Mouse (Mus musculus) midbrain, embryonic 15.5 days (tissue): Measurements from ENCODE around the gene Neu1. TPM values are rescaled to one million over a fixed set of nuclear protein-coding genes. Genes with fewer than 3 reads are reported as not detected.
"Not testable (repeated sequence)": the region's sequence is repeated elsewhere in the genome, so short reads cannot be mapped to it uniquely, and the experiment has no call there.

Experiments
- ATAC-seq: fragments of 200-750 bp; cut with Nextera tagmentation; replicated peaks from 2 replicates; pipeline ENCODE4 v1.8.0; 2017; ENCODE audit warnings: moderate TSS enrichment
- H3K27ac ChIP-seq: fragments of 300-500 bp; sonication (generic); 2 replicates; pipeline ENCODE4 v1.5.1; 2015; ENCODE audit warnings: mild to moderate bottlenecking, inconsistent platforms
- H3K27me3 ChIP-seq: fragments of 300-500 bp; sonication (generic); replicated peaks from 2 replicates; pipeline ENCODE4 v1.6.1; 2015; ENCODE audit warnings: inconsistent platforms
- H3K36me3 ChIP-seq: fragments of 300-500 bp; sonication (generic); replicated peaks from 2 replicates; pipeline ENCODE4 v1.6.1; 2015; ENCODE audit warnings: inconsistent platforms
- H3K4me1 ChIP-seq: fragments of 300-500 bp; sonication (generic); 2 replicates; pipeline ENCODE4 v1.6.1; 2015; ENCODE audit warnings: inconsistent platforms
- H3K4me2 ChIP-seq: fragments of 300-500 bp; sonication (generic); 2 replicates; pipeline ENCODE4 v1.6.1; 2015; ENCODE audit warnings: inconsistent platforms, mild to moderate bottlenecking, moderate library complexity
- H3K4me3 ChIP-seq: fragments of 300-500 bp; sonication (generic); 2 replicates; pipeline ENCODE4 v1.5.1; 2015; ENCODE audit warnings: mild to moderate bottlenecking, inconsistent platforms
- H3K9ac ChIP-seq: fragments of 300-500 bp; sonication (generic); 2 replicates; pipeline ENCODE4 v1.6.1; 2015; ENCODE audit warnings: mild to moderate bottlenecking, inconsistent platforms
- H3K9me3 ChIP-seq: fragments of 300-500 bp; sonication (generic); 2 replicates; pipeline ENCODE4 v1.6.1; 2016; ENCODE audit warnings: inconsistent platforms
- WGBS: fragments of 180-500 bp; shearing (Covaris S2); methylation state at CpG from one replicate; pipeline ENCODE4 v1.1.7; 2015; ENCODE audit warnings: mixed read lengths; 5-methylcytosine and 5-hydroxymethylcytosine counted together
- polyA plus RNA-seq: library from polyadenylated mRNA; unstranded; fragments of >200 nt; fragmentation: Nextera tagmentation; extraction: Ambion mirVana; gene quantifications from 2 replicates; pipeline ENCODE4 v1.2.1, GENCODE M21; 2015

The Neu1 gene
- polyA plus RNA-seq, 1 experiment from 2014 or later, result 36.1 TPM

DNA sequence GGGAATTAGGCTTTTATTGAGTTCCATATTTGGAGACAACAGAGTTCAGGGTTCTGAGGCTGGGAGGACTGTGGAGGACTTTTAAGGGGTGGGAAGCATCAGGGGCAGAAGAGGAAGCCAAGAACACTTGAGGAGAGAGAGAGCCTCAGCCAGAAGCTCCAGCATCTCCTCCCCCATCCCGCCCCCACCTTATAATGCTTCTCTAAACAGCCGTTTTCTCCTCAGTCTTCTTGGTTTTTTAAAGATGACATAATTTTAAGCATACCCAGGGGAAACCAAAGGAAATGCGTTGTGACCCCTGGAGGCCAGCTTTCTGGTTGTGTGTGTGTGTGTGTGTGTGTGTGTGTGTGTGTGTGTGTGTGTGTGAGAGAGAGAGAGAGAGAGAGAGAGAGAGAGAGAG lies 31.1 kb downstream of the Neu1 start:
- no peak overlapping the region for H3K9ac ChIP-seq
- no peak overlapping the region for H3K4me2 ChIP-seq
- H3K27me3 ChIP-seq, result 0 out of 2 replicates have a peak, but pooled peaks cover 14% of the 10 kb centered on the region
- no peaks in the 10 kb centered on the region for H3K36me3 ChIP-seq
- ATAC-seq, result no peak
- no peaks in the 10 kb centered on the region for H3K9me3 ChIP-seq
- WGBS, result 38% methylated on average over 3 of the region's 3 CpGs
- no peak overlapping the region for H3K27ac ChIP-seq
- H3K4me1 ChIP-seq, result peaks cover 8% of the 10 kb centered on the region
- no peak overlapping the region for H3K4me3 ChIP-seq

DNA sequence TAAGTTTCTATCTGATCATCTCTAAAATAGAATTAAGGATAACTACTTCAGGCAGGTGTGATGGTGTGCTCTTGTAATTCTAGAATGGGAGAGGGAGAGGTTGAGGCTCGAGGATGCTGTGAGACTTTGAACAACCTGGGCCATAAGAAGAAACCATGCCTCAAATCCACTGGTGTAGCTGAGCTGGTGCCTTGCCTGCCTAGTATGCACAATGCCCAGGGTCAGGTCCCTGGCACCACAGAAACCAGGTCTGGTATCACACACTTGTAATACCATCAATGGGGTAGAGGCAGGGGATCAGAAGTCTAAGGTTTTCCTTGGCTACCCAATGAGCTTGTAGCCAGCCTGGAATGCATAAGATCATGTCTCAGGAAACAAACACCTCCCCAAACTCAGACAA lies 31.8 kb downstream of the Neu1 start:
- Histone ChIP-seq H3K27ac (no peak overlapping the region), H3K9ac (no peak overlapping the region), H3K4me1 (peaks cover 8% of the 10 kb centered on the region), H3K4me3 (no peak overlapping the region), H3K36me3 (no peaks in the 10 kb centered on the region), H3K9me3 (no peaks in the 10 kb centered on the region), H3K4me2 (no peak overlapping the region), H3K27me3 (peaks cover 21% of the 10 kb centered on the region)
- WGBS, result 66% methylated on average over 1 of the region's 1 CpGs
- no peak for ATAC-seq

- WGBS, result 19% methylated on average over 1 of the region's 1 CpGs
- Histone ChIP-seq H3K4me2 (no peak overlapping the region), H3K27ac (no peak overlapping the region), H3K4me3 (no peak overlapping the region), H3K4me1 (peaks cover 4% of the 10 kb centered on the region), H3K9ac (no peak overlapping the region), H3K36me3 (no peaks in the 10 kb centered on the region), H3K9me3 (no peaks in the 10 kb centered on the region), H3K27me3 (peaks cover 35% of the 10 kb centered on the region)
- no peak for ATAC-seq
Measured at GRCm38 (mm10) chr17:34964640-34965049, 33.6 kb downstream of the Neu1 start.

GRCm38 (mm10) chr17:34965627-34966026 lies 34.6 kb downstream of the Neu1 start:
- Histone ChIP-seq H3K27ac (no peak overlapping the region), H3K27me3 (peaks cover 32% of the 10 kb centered on the region), H3K4me2 (no peak overlapping the region), H3K9ac (no peak overlapping the region), H3K4me1 (no peaks in the 10 kb centered on the region), H3K9me3 (no peaks in the 10 kb centered on the region), H3K36me3 (no peaks in the 10 kb centered on the region), H3K4me3 (no peak overlapping the region)
- no peak for ATAC-seq
- WGBS, result 85% methylated on average over 5 of the region's 5 CpGs

- H3K9ac ChIP-seq, H3K4me1 ChIP-seq, ATAC-seq, H3K4me3 ChIP-seq, H3K4me2 ChIP-seq, H3K27ac ChIP-seq, H3K36me3 ChIP-seq, H3K9me3 ChIP-seq: not testable (repeated sequence)
- H3K27me3 ChIP-seq, result peaks cover 27% of the 10 kb centered on the region
- 63% methylated on average over 8 of the region's 11 CpGs for WGBS
Measured at GRCm38 (mm10) chr17:34969822-34970221, 38.8 kb downstream of the Neu1 start, which contains the start of gene Gm20481. Gene Gm20481 (plus strand): TSS chr17:34969912.

DNA sequence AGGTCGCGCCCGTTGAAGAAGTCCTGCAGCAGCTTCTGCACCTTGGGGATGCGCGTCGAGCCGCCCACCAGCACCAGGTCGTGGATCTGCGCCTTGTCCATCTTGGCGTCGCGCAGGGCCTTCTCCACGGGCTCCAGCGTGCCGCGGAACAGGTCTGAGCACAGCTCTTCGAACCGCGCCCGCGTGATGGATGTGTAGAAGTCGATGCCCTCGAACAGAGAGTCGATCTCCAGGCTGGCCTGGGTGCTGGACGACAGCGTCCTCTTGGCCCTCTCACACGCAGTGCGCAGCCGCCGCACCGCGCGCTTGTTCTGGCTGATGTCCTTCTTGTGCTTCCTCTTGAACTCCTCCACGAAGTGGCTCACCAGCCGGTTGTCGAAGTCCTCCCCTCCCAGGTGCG lies 39.8 kb downstream of the Neu1 start:
- not testable (repeated sequence) for H3K9ac ChIP-seq, H3K4me1 ChIP-seq, H3K9me3 ChIP-seq, H3K4me2 ChIP-seq, H3K27ac ChIP-seq, H3K36me3 ChIP-seq, ATAC-seq, H3K4me3 ChIP-seq
- H3K27me3 ChIP-seq, result peaks cover 27% of the 10 kb centered on the region
- WGBS, result 36% methylated on average over 21 of the region's 37 CpGs

DNA sequence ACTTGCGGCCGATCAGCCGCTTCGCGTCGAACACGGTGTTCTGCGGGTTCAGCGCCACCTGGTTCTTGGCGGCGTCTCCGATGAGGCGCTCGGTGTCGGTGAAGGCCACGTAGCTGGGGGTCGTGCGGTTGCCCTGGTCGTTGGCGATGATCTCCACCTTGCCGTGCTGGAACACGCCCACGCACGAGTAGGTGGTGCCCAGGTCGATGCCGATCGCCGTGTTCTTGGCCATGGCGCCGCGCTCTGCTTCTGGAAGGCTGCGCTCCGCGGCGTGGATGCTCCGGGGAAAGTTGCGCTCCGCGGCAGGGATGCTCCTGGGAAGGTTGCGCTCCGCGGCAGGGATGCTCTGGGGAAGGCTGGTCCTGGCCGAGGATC lies 40.6 kb downstream of the Neu1 start:
- H3K27me3 ChIP-seq, result peaks cover 27% of the 10 kb centered on the region
- not testable (repeated sequence) for H3K9ac ChIP-seq, H3K27ac ChIP-seq, H3K36me3 ChIP-seq, H3K4me1 ChIP-seq, H3K9me3 ChIP-seq
- H3K4me2 ChIP-seq, result peak overlapping the region; percentile 60
- ATAC-seq, result peak; percentile 68; the same call in 1 of the 2 replicates
- peak overlapping the region; percentile 42 for H3K4me3 ChIP-seq
- 0% methylated on average over 31 of the region's 43 CpGs for WGBS

- not testable (repeated sequence) for H3K9ac ChIP-seq, H3K9me3 ChIP-seq, H3K4me1 ChIP-seq, H3K36me3 ChIP-seq, H3K27ac ChIP-seq
- Histone ChIP-seq H3K4me3 (peak within 1 kb of the TSS; percentile 42), H3K27me3 (peaks cover 26% of the 10 kb centered on the region), H3K4me2 (peak within 1 kb of the TSS; percentile 60)
- peak; percentile 93 for ATAC-seq
- WGBS, result under 1% methylated on average over 33 of the region's 33 CpGs
Measured at GRCm38 (mm10) chr17:34972069-34972749, 41.2 kb downstream of the Neu1 start, which contains the start of the genes Hspa1a and Hspa1l. Gene Hspa1a (minus strand): TSS chr17:34972156. Gene Hspa1l (plus strand): TSS chr17:34972703.

- no peak for ATAC-seq
- Histone ChIP-seq H3K4me3 (no peak overlapping the region), H3K27ac (no peak overlapping the region), H3K4me1 (peaks cover 14% of the 10 kb centered on the region), H3K27me3 (no peaks in the 10 kb centered on the region), H3K36me3 (no peaks in the 10 kb centered on the region), H3K4me2 (no peak overlapping the region), H3K9me3 (no peaks in the 10 kb centered on the region), H3K9ac (no peak overlapping the region)
- WGBS, result 84% methylated on average over 3 of the region's 3 CpGs
Measured at GRCm38 (mm10) chr17:34975581-34976492, 44.8 kb downstream of the Neu1 start.

- ATAC-seq, result no peak
- Histone ChIP-seq H3K4me2 (no peak overlapping the region), H3K9me3 (no peaks in the 10 kb centered on the region), H3K9ac (no peak overlapping the region), H3K27ac (no peak overlapping the region), H3K4me3 (no peak overlapping the region), H3K36me3 (no peaks in the 10 kb centered on the region), H3K4me1 (peaks cover 19% of the 10 kb centered on the region), H3K27me3 (no peaks in the 10 kb centered on the region)
- WGBS, result 94% methylated on average over 20 of the region's 20 CpGs
Measured at GRCm38 (mm10) chr17:34977000-34977399, 45.9 kb downstream of the Neu1 start.

DNA sequence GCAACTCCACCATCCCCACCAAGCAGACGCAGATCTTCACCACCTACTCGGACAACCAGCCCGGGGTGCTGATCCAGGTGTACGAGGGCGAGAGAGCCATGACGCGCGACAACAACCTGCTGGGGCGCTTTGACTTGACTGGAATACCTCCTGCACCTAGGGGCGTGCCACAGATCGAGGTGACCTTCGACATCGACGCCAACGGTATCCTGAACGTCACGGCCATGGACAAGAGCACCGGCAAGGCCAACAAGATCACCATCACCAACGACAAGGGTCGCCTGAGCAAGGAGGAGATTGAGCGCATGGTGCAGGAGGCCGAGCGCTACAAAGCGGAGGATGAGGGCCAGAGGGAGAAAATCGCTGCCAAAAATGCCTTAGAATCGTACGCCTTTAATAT lies 47.2 kb downstream of the Neu1 start:
- Histone ChIP-seq H3K9ac (no peak overlapping the region), H3K4me2 (no peak overlapping the region), H3K27me3 (no peaks in the 10 kb centered on the region), H3K27ac (no peak overlapping the region), H3K4me1 (peaks cover 23% of the 10 kb centered on the region), H3K4me3 (no peak overlapping the region), H3K36me3 (no peaks in the 10 kb centered on the region), H3K9me3 (no peaks in the 10 kb centered on the region)
- no peak for ATAC-seq
- WGBS, result 90% methylated on average over 27 of the region's 27 CpGs

DNA sequence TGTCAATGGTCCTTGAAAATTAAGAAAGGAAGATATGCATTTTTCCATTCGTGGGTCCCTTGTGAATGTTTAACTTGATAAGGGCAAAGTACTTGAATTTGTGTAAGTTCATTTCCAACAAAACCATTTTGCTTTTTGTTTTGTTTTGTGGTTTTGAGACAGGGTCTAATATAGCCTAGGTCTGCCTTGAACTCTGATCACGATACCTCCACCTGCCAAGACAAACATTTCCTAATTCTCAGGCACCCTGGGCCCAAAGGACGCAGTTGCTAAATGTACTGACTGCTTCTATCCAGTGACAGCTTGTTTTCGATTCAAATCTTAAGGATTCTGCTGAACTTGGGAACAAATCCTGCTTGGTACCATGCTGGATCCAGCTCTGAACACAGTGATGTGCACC lies 48.6 kb downstream of the Neu1 start:
- ATAC-seq, result no peak
- H3K36me3 ChIP-seq, result no peaks in the 10 kb centered on the region
- 94% methylated on average over 4 of the region's 4 CpGs for WGBS
- H3K27ac ChIP-seq, result no peak overlapping the region
- no peaks in the 10 kb centered on the region for H3K9me3 ChIP-seq
- no peak overlapping the region for H3K4me3 ChIP-seq
- H3K4me1 ChIP-seq, result peaks cover 23% of the 10 kb centered on the region
- H3K27me3 ChIP-seq, result no peaks in the 10 kb centered on the region
- no peak overlapping the region for H3K9ac ChIP-seq
- H3K4me2 ChIP-seq, result no peak overlapping the region
